Mouse (Mus musculus) urinary bladder, adult 2 months (tissue): ENCODE results near the gene Cpvl. TPM values are rescaled to one million over a fixed set of nuclear protein-coding genes. Genes with fewer than 3 reads are reported as not detected.

Experiments used
- DNase-seq: peaks from one replicate; pipeline ENCODE4 v3.0.0; 2022; ENCODE audit warnings: low spot score
- polyA plus RNA-seq: library from polyadenylated mRNA; depleted of rRNA; stranded (reverse); fragments of >200 nt; gene quantifications from 2 replicates; pipeline ENCODE4 v1.2.3, GENCODE M21; 2012; rRNA removed

Gene Cpvl
- polyA plus RNA-seq, result not detected in 2 replicates

- DNase-seq, result no peak
Measured at GRCm38 (mm10) chr6:53978571-53978970, at the start of gene Cpvl. TSS of gene Cpvl (minus strand) at chr6:53978671.

DNA sequence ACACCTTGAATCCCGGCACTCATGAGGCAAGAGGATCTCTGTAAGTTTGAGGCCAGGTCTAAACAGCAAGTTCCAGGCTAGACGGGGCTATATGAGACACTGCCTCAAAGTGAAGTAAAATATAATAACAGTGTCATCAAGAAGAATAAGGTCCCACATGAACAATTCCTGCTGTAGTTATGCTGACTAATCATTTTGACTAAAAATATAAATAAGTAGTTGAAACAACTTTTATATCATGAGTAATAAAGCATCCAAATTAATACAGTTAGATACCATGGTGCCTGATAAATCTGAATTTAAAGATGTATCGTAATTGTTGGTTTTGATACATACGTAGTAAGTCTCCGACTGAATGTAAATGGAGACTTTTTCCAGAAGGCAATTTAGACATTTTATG, 45.4 kb upstream of the Cpvl start:
- DNase-seq, result no peak

GRCm38 (mm10) chr6:54021123-54021789, 42.8 kb upstream of the Cpvl start:
- DNase-seq, result no peak

GRCm38 (mm10) chr6:54018861-54019260, 40.4 kb upstream of the Cpvl start:
- DNase-seq, result no peak

- no peak for DNase-seq
Measured at GRCm38 (mm10) chr6:54018038-54018437, 39.6 kb upstream of the Cpvl start.

- DNase-seq, result no peak
Measured at GRCm38 (mm10) chr6:54012163-54012562, 33.7 kb upstream of the Cpvl start.

DNA sequence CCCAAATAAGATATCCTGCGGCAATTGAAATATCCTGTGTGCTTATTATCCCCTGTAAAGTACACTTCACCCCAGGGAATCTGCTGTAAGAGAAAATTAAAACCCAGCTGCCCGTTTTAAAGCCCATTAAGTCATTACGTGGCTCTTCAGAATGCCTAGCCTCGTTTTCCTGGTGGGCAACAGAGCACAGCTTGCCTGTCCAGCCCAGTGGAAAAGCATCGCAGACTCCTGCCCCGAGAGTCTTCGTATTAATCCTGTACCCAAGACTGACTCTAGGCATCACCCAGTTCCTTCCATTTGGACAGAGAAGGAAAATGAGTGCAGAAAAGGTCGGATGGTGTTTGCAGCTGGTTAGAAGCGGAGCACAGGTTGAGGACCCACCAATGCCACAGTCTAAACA, 31.9 kb upstream of the Cpvl start:
- no peak for DNase-seq

DNA sequence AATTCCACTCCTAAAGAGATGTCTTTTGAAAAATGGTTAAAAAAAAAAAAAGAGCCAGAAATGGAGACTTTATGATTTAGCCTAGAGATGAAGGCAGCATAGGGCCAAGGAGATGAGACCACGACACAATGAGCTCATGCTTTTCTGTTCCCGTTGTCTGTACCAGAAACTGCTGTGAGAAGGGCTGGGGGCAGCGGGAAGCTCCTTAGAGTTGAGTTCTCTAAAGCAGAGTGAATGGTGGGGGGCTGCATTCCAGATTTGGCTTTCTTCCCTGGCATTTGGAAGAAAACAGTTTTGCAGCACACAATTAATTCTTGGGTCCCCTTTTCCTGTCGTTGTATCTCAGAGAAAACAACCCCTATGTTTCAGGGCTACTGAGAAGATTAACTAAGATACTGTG, 30.8 kb upstream of the Cpvl start:
- no peak for DNase-seq

DNA sequence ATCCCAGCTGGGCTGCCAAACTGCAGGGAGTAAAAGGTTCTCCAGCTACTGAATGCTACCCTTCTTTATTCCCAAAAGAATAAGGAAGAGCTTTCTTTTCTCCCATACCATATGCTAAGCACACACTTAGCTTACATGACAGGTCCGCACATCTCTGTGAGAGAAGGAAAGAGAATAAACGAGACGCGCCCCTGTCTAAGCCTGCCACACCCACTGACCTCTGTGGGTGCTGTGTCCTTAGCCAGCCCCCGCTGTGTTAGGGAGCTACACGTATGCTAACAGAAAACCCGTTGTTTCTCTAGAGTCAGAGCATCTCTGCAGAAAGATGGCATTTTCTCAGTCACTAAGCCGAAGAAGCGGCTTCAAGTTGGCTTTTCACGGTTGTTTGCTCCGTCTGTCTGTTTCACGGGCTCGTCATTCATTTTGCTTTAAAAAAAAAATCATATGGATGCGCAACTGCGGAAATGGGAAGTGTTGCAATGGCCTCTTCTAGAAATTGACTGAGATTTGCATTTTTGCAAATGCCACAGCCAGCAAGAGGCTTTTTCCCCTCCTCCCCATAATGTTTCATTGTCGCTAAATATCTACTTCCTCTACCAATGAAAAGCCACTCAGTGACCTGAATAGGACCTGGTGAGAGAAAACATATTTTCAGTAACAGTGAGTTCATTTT, 30.1 kb upstream of the Cpvl start:
- no peak for DNase-seq

DNA sequence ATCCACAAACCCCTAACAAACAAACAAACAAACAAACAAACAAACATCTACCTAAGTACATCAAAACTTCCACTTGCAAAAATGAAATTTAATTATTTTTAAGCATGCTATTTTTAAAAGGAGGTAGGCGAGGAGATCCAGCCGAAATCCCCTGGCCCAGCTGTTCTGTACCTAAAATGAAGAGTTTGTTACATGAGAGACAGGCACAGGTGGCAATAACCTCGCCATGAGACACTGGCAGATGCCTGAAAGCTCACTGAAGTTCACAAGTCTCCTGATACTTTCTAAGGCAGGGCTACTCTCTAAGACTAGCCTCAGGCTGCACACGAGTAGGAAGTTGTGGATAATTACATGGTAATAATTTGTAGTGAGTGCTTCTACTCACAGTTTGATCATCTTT, 26.8 kb upstream of the Cpvl start:
- DNase-seq, result no peak

DNA sequence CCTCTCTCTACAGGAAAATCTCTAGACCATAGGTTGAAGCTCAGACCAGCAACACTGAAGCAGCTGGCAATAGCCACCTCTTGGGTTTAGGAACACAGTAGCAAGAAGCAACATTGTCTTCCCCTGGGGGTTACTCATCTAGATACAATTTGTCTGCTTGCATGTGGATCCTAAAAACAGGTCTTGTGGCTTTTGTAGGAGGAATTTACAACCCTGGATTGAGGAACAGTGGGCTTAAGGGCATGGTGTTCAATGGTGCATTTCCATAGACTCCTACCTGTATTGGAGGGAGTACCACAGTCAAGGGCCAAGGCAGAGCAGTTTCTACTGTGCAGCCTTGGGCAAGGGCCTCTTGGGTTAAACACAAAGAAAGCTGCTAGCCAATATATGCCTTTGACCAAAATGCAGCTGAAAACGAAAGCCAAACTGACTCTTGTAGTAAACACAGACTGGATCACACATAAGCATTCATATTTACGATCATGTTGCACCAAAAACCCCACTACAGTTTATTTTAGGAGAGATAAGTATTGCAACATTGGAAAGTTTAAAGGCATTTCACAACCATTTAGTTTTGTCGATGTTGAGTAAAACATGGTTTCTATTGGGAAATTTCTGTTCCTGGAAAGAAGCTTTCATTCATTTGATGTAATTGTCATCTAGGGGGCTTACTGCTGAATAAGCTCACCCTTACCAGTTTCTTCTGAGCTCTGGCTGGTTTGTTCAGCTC, 17.9 kb upstream of the Cpvl start:
- DNase-seq, result no peak

DNA sequence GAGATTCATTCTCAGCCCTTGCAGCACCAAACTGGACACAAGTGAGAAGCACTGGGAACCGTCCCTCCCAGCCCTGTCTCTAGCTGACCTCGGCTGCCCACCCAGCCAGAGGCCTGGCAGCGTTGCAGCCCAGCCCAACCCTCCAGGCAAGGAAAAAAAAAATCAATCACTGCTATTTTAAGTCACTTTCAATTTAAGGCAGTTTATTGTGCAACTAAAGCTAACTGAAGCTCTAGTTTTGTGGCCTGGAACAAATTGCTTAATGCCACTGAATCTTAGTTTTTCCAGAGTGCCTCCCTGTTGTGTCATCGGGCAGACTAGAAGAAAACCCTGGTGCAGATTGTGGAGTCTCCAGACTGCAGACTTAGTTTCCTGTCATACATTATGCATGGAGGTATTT, 17.0 kb upstream of the Cpvl start:
- DNase-seq, result no peak

GRCm38 (mm10) chr6:53992386-53992785, 13.9 kb upstream of the Cpvl start:
- no peak for DNase-seq

GRCm38 (mm10) chr6:53987235-53987634, 8.8 kb upstream of the Cpvl start:
- no peak for DNase-seq

DNA sequence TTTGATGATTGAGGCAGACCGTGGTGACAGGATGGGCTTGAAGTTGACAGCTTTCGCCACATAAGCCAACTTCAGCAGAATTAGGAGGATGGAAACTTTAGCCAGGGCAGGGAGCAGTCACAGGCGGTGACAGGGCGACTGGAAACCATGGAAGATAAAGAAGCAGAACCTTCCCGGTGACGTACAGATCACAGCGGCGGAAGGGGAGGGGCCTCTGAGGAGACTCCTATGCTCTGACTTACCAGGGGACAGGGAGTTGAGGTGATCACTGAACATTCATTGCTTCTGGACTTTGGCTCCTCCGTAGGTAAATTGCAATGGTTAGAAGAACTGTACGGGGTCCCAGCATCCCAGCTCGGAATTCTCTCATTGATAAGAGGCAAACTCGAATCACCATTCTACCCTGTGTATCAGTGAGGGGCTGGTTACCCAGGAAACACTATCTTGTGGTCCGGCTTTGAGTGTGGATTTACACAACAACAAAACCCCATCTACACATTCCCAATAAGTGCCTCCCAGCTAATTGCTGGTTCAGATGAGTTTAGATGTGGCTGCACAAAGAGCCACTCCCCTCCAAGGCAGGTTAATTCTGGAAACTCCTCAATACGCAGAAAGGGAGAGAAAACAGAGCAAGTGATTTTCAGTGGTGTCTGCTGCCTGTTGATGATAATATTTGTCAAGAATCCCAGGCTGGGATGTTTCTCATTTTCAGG, 8.0 kb upstream of the Cpvl start:
- DNase-seq, result no peak

DNA sequence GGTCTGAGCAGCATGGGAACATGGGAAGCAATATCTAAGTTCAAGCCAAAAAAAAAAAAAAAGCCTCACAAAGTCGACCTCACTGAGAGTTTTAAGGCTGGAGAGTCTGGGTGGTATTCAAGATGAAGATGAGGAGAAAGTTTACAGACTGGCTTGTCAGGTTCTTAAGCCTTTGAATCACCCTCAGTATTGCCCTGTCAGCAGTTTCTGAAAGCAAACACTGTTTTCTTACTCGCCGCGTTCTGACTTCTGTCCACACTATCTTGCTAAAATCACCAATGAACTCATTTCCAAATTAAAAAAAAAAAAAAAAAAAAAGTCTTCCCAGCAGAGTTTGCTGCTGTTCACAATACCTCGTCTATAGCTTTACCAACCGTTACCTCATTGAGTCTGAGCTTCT, 5.3 kb upstream of the Cpvl start:
- no peak for DNase-seq

DNA sequence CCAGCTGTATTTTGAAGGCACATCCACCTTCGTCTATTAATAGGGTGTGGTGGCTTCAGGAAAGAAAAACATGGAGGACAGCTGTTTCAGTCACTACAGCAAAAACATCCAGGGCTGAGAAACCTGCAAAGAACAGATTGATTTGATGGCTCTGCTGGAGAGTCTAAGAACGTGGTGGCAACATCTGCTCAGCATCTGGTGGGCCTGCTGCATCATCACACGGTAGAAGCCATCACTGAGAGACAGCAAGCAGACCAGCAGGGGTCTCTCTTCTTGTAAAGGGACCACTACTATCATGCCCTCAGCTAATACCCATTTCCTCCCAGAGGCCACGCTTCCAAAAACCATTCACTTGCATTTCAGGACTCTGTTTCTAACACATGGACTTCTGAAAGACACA, 4.1 kb upstream of the Cpvl start:
- DNase-seq, result no peak

GRCm38 (mm10) chr6:53982047-53982600, 3.7 kb upstream of the Cpvl start:
- no peak for DNase-seq

- no peak for DNase-seq
Measured at GRCm38 (mm10) chr6:53980817-53981480, 2.5 kb upstream of the Cpvl start.

- no peak for DNase-seq
Measured at GRCm38 (mm10) chr6:53974040-53974439, 4.4 kb downstream of the Cpvl start.

- DNase-seq, result no peak
Measured at GRCm38 (mm10) chr6:53973468-53973867, 5.0 kb downstream of the Cpvl start.
